Mouse (Mus musculus) cerebellum, adult 9-11 months (tissue): ENCODE results near the gene Itga11.

Experiments used
- DNase-seq: peaks from one replicate; pipeline ENCODE4 v3.0.0; 2022

Gene Itga11

GRCm38 (mm10) chr9:62689748-62690147 lies 12.1 kb downstream of the Itga11 start:
- no peak for DNase-seq

- no peak for DNase-seq
Observed at GRCm38 (mm10) chr9:62694054-62694453, 16.4 kb downstream of the Itga11 start.

GRCm38 (mm10) chr9:62695210-62695609 lies 17.6 kb downstream of the Itga11 start:
- DNase-seq, result no peak

DNA sequence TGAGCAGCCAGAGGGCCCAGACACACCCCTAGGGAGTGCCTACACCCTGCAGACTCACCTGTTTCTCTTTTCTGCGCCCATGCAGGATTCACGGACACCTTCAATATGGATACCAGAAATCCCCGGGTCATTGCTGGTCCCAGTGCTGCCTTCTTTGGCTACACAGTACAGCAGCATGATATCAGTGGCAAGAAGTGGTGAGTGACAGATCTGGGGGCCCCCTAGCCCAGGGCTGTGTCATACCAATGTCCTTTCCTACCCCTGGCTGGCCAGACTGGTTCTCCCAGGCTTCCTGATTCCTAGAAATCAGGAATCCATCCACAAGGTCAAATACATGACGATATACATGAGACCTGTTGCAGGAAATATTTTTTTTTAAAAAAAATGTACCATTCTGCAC lies 19.2 kb downstream of the Itga11 start:
- DNase-seq, result no peak

DNA sequence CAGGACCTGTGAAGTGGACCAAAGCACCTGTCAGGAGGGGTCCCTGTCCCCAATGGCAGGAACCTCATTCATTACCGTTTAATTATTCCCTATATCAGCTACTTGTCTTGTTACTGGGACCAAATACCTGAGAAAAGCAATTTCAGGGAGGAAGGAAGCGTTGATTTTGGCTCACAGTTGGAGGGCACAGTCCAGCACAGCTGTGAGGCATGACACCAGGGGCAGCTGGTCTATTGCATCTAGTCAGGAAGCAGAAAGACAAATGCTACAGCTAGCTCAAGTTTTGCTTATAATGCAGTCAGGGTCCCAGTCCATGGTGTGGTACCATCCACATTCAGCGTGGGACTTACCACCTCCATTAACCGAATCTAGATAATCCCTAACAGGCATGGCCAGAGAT lies 29.6 kb downstream of the Itga11 start:
- DNase-seq, result no peak

GRCm38 (mm10) chr9:62707870-62708269 lies 30.2 kb downstream of the Itga11 start:
- no peak for DNase-seq

- DNase-seq, result no peak
Observed at GRCm38 (mm10) chr9:62709983-62710382, 32.4 kb downstream of the Itga11 start.

GRCm38 (mm10) chr9:62712374-62712773 lies 34.7 kb downstream of the Itga11 start:
- no peak for DNase-seq

DNA sequence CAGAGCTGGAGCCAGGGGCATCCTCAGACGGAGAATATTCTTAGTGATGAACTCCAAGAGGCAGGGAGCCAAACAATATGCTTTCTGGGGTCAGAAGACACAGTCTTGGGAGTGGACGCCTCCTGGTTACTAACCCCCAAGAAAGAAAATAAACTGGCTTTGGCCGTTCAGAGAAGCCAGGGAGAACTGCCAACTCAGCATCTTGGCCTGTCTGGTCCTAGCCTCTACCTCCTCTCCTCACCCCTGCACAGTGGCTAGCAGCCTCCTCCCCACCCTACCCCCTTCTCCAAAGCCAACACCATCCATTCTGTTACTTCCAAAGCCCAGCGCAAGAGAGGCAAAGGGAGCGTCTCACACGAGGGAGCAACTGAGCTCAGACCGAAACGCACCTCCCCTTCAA lies 35.4 kb downstream of the Itga11 start:
- no peak for DNase-seq

- DNase-seq, result no peak
Observed at GRCm38 (mm10) chr9:62714336-62714735, 36.7 kb downstream of the Itga11 start.

DNA sequence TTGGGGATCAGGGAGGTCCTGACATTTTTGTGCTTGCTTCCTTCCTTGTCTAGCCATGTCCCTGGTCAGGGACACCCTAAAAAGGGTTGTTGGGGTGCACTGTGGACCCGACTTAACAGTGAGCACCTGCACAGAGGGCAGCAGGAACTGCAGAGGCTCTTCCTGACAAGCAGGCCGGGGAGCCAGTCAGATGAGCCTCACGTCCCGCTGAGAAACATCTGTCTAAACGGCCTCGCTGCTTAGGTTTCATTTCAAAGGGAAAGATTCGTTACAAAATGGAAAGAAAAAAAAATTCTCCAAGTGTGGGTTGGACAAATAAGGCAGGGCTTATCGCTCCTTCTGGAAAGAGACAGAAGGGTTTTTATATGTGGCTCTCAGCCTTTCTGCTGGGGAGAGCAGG lies 40.4 kb downstream of the Itga11 start:
- DNase-seq, result no peak

- no peak for DNase-seq
Observed at GRCm38 (mm10) chr9:62721791-62722190, 44.2 kb downstream of the Itga11 start.

GRCm38 (mm10) chr9:62722716-62723115 lies 45.1 kb downstream of the Itga11 start:
- DNase-seq, result no peak

DNA sequence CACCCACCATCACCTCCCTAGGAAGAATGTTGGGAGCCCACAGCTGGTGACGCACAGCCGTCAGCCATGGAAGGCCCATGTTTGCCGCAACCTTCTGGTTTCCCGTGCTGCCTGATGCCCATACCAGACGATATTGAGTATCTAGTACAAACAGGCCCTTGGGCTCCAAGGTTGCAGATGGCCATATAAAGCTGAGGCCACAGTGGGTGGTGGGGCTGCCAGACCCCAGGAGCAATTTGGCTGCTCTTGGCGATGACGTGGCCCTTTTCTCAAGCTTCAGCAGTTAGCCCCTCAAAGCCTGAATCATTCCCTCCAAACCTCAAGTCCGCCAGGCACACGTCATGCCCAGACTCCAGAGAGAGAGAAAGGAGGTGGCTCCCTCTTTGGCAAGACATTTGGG lies 46.5 kb downstream of the Itga11 start:
- DNase-seq, result no peak

DNA sequence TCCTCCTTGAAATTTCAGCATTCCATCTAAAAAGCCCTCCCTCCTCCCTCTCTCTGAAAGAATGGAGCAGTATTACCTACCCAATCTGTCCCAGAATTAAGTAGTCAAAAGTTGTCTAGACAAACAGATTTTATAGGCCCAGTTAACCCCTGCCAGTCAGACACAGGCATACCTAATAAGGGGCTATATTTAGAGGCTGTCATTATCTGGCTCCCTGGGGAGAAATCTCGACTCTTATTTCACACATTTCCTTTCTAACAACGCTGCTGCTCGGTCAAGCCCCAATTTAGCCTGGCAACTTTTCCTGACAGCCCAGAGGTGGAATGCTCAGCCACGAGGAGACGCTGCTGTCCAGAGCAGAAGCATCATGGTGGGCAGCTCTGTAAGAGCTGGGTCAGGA lies 47.6 kb downstream of the Itga11 start:
- DNase-seq, result no peak

DNA sequence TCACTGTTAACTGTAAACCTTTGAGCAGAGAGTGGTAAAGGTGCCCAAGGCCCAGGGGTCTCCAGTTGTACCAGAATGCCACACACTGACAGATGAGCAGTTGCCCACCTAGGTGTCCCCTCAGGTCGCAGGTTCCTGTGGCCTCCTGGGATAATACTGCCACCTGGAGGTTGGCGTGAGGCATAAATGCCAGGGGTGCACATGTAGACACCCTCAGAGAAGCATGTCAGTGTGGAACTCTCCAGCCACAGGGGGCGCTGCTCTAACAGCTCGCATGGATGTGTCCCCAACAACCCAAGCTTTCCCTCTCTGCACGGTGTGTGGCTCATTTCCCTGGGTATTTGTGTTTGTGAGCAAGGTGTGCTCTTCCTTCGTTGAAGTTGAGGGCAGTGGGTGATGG lies 48.8 kb downstream of the Itga11 start:
- no peak for DNase-seq

DNA sequence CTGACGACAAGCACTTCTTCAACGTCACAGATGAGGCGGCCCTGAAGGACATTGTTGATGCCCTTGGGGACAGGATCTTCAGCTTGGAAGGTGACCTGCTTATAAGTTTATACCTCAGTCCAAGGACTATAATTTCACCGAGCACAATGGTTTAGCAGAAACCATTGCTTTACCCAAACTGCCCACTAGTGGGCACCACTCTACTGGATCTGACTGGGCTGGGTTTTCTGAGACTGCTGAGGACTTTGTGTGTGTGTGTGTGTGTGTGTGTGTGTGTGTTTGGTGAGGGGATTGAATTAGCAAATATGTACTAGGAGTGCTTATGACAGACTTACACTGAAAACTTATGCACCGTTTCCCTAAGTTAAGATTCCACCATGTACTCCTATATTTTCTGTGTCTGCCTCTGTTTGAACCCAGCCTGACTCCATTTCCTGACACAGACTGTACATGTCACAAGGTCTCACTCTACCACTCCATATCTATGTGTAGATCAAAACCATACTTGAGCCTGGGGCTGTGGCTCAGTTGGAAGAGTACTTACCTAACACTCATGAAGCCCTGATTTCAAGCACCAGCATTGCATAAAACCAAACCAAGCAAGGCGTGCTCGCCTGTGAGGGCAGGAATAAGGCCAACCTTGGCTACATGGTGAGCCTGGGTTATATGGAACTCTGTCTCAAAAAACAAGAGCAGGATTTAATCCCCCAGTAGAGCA lies 67.1 kb downstream of the Itga11 start:
- no peak for DNase-seq

DNA sequence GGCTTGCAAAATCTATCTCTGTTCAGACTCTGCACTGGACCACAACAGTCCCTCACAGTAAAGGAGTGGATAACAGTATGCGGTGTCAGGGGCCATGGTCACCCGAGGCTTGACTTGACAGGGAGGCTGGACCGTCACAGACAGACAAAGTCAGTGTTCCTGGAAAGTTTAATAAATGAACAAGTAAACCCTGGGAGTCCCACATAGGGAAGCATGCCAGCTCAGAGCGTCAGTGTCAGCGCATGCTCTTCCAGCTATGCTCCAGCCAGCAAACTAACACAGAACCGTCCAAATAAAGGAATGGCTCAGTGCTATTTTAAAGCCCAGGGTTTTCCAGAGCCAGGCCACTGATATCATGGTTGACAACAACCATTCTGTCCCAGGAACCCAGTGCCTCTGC lies 69.0 kb downstream of the Itga11 start:
- no peak for DNase-seq

- DNase-seq, result no peak
Observed at GRCm38 (mm10) chr9:62749666-62750065, 72.0 kb downstream of the Itga11 start.

DNA sequence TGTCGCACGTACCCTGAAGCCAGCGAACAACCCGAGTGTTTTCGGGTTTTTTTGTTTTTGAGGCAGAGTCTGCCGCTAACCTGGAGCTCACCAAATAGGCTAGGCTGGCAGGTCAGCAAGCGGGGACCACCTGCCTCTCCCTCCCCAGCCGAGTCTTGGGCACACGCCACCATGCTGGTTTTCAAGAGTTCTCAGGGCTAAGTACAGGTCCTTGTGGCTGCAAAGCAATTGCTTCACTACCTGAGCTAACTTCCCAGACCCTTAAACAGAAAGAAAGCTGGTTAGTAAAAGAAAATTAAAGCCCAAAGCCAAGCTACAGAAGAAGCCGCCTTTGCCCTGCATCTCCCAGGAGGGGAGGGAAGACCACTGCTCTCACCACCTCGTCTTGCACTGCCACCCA lies 72.8 kb downstream of the Itga11 start:
- no peak for DNase-seq

DNA sequence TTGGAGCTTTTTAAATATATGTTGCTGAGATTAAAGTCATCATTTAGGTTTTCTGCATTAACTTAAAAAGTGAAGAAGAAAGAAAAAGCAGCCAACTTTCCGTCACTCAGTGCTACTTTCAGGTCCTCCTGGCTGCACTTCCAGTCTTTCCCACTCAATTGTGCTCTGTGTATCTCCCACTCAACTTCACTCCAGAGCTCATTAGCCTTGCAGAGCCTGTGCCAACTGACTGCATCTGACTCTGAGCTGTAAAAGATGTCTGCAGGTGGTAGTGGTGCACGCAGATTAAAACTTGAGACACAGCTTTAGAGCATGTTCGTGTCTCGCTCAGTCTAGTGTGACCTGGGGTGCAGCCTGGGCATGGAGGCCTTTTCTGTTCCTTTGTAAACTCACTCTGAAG lies 80.7 kb downstream of the Itga11 start:
- no peak for DNase-seq

DNA sequence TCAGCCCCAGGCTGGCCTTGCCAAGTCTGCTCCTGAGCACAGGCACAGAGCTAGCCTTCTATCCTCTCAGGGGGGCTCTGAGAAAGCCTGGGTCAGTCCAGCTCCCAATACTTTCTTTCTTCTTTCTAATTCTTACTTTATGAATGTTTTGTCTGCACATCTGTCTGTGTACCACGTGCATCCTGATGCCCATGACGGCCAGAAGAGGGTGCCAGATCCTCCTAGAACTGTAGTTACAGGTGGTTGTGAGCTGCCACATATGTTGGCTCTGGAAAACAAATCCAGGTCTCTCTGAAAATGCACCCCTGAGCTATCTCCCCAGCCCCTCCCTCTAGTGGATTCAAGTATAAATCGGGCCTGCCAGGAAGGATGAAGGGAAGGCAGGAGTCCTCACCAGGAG lies 82.0 kb downstream of the Itga11 start:
- DNase-seq, result no peak

- no peak for DNase-seq
Observed at GRCm38 (mm10) chr9:62763478-62763877, 85.9 kb downstream of the Itga11 start.

- no peak for DNase-seq
Observed at GRCm38 (mm10) chr9:62765346-62765745, 87.7 kb downstream of the Itga11 start.

DNA sequence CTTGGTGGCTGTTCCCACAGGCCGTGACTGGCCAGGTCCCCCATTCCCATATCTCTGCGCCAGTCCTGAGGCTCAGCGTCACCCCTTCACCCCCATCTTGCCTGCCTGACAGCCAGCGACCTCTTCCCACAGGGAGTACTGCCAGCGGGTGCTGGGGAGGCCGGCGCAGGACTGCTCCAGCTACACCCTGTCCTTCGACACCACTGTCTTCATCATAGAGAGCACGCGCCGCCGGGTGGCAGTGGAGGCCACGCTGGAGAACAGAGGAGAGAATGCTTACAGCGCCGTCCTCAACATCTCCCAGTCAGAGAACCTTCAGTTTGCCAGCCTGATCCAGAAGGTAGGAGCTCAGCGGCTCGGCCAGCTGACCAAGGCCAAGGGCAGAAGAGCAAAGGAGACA lies 89.8 kb downstream of the Itga11 start:
- DNase-seq, result no peak

- no peak for DNase-seq
Observed at GRCm38 (mm10) chr9:62768361-62768760, 90.7 kb downstream of the Itga11 start.
